Mouse (Mus musculus): ENCODE results near the gene Tmem176b. TPM values are rescaled to one million over a fixed set of nuclear protein-coding genes. Genes with fewer than 3 reads are reported as not detected.
A peak's percentile ranks its signal among the peaks of the same experiment; 100 is the strongest.
"Not testable (repeated sequence)": the region's sequence is repeated elsewhere in the genome, so short reads cannot be mapped to it uniquely, and the experiment has no call there.

Tmem176b gene
- polyA plus RNA-seq, 1 experiment from 2014 or later, result 2,760 TPM

DNA sequence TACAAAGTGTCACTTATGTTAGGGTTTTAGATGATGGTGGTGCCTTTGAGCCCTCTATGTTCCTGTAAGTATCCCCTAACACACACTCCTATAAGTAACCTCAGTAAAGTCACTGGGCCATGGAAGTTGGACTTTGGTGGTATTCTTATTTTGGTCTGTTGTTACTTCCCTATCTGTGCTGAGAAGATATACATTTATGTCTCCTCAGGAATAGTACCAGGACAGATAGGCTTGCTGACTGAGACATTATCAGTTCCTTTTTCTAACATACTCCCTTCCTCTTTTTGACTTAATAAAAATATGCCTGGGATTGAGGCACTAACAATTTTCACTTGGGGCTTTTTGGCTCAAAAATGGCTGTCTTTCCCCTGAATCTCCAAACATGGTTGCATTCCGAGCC lies 8.9 kb downstream of the Tmem176b start:
- H3K27me3 ChIP-seq, result no peaks in the 10 kb centered on the region
- ChIA-PET CTCF (no interaction called here), POLR2A (interaction anchor here (2.1 to 5.0 kb wide), 2 partner anchors 8 to 10 kb away, joined by 8 to 34 read pairs; partner anchors contain the start of genes Tmem176a and Tmem176b)
- no peak for DNase-seq (ENCODE audit: low read depth, low spot score)
- TF ChIP-seq CTCF (IDR thresholded peaks at IDR 0.05), result no peak
- in situ Hi-C loops (cut with MboI; ENCODE audit: low pct_unique_long_range_greater_than_20kb), result no loop called here
- ATAC-seq, result no peak

- in situ Hi-C loops (cut with MboI; ENCODE audit: low pct_unique_long_range_greater_than_20kb), result no loop called here
- no peak for ATAC-seq
- POLR2A ChIA-PET, result interaction anchor here (1.4 to 5.0 kb wide), 2 partner anchors 9 to 11 kb away, joined by 4 to 34 read pairs; partner anchors contain the start of genes Tmem176a and Tmem176b
- no peaks in the 10 kb centered on the region for H3K27me3 ChIP-seq
- CTCF ChIA-PET, result interaction anchor here (1.2 kb wide), 1 partner anchor 10 kb away, joined by 3 read pairs; the partner anchor contains the start of gene Tmem176b
- no peak for TF ChIP-seq CTCF (IDR thresholded peaks at IDR 0.05)
- no peak for DNase-seq (ENCODE audit: low read depth, low spot score)
Observed at GRCm38 (mm10) chr6:48831141-48831540, 10.2 kb downstream of the Tmem176b start.

GRCm38 (mm10) chr6:48830241-48830640 lies 11.1 kb downstream of the Tmem176b start:
- DNase-seq (ENCODE audit: low read depth, low spot score) (no peak), ATAC-seq (no peak)
- no peaks in the 10 kb centered on the region for H3K27me3 ChIP-seq
- POLR2A ChIA-PET, result interaction anchor here (0.6 to 5.0 kb wide), 8 partner anchors 9 to 938 kb away, joined by 3 to 34 read pairs (median 4); partner anchors contain the start of genes Tmem176a and Tmem176b
- TF ChIP-seq CTCF (IDR thresholded peaks at IDR 0.05), result no peak
- CTCF ChIA-PET, result interaction anchor here (1.2 to 1.4 kb wide), 3 partner anchors 11 to 14 kb away, joined by 3 to 5 read pairs (median 4); partner anchors contain the start of genes Tmem176a and Tmem176b
- in situ Hi-C loops (cut with MboI; ENCODE audit: low pct_unique_long_range_greater_than_20kb), result no loop called here

DNA sequence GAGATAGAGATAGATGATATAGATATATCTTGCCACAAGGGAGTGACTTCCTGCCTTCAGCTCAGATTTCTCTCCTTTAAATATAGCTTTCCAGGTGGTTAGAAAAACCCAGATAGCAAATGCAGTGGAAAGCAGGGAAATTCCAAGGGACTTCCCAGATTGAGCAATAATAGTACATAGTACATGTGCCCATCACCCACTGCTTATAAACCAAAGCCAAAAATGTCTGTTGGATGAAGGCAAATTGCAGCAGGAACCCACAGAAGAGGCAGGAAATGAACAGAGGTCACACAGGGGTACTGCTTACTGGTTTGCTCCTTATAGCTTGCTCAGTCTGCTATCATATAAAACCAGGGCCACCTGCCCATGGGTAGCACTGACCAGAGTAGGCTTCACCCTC lies 11.6 kb downstream of the Tmem176b start:
- no peak for TF ChIP-seq CTCF (IDR thresholded peaks at IDR 0.05)
- ATAC-seq (peak; percentile 27), DNase-seq (ENCODE audit: low read depth, low spot score) (peak; percentile 39)
- in situ Hi-C loops (cut with MboI; ENCODE audit: low pct_unique_long_range_greater_than_20kb), result no loop called here
- ChIA-PET POLR2A (interaction anchor here (0.6 to 5.0 kb wide), 7 partner anchors 8 to 938 kb away, joined by 3 to 34 read pairs (median 4); partner anchors contain the start of genes Tmem176a and Tmem176b), CTCF (interaction anchor here (1.2 to 1.4 kb wide), 2 partner anchors 12 to 15 kb away, joined by 4 to 5 read pairs; partner anchors contain the start of genes Tmem176a and Tmem176b)
- H3K27me3 ChIP-seq, result no peaks in the 10 kb centered on the region

DNA sequence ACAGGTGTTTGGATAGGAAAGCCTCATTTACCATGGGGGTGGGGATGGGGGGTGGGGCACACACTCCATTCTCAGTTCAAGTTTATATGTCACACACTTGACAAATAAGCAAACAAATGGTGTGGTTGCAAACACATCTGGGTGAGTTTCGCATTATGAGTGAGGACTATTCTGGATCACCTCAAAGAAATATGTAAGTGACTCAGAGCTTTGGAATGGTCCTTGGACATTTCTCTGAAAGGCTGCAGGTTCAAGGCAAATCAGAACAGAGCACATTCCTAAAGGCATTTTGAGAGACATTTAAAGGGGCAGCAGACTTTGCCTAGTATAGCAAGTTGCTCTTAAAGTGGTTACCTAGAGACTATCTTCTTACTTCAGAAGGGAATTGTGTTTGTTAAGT lies 12.3 kb downstream of the Tmem176b start:
- in situ Hi-C loops (cut with MboI; ENCODE audit: low pct_unique_long_range_greater_than_20kb), result no loop called here
- no peaks in the 10 kb centered on the region for H3K27me3 ChIP-seq
- ChIA-PET CTCF (interaction anchor here (0.8 to 1.4 kb wide), 2 partner anchors 12 kb away, joined by 3 to 5 read pairs; partner anchors contain the start of genes Tmem176a and Tmem176b), POLR2A (interaction anchor here (1.7 to 5.0 kb wide), 2 partner anchors 10 to 13 kb away, joined by 5 to 34 read pairs; partner anchors contain the start of genes Tmem176a and Tmem176b)
- DNase-seq (ENCODE audit: low read depth, low spot score) (no peak), ATAC-seq (peak; percentile 81)
- TF ChIP-seq CTCF (IDR thresholded peaks at IDR 0.05), result no peak

DNA sequence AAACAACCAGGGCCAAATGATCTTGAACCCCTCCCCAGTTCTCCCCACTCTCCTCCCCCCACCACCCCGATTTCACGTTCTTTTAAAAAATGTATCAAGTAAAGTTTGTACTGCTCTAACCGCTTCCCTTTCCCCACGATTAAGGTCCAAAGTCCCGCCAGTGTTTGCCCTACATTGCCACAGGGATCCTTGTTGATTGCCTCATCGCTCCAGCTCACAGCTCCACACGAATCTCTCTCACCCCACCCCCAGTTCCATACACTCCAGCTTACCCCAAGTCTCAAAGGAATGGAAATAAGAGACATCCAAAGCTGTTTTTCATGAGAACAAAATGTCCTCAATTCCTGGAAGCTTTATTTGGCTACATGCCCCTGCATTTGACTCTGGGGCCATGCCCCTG lies 16.3 kb downstream of the Tmem176b start:
- ATAC-seq (no peak), DNase-seq (ENCODE audit: low read depth, low spot score) (no peak)
- no peak for TF ChIP-seq CTCF (IDR thresholded peaks at IDR 0.05)
- H3K27me3 ChIP-seq, result no peaks in the 10 kb centered on the region
- in situ Hi-C loops (cut with MboI; ENCODE audit: low pct_unique_long_range_greater_than_20kb), result no loop called here
- ChIA-PET POLR2A (interaction anchor here (1.3 to 1.7 kb wide), 3 partner anchors 8 to 16 kb away, joined by 3 to 8 read pairs (median 8); partner anchors contain the start of genes Tmem176a and Tmem176b), CTCF (interaction anchor here (1.2 to 14.5 kb wide), 3 partner anchors 11 to 34 kb away, joined by 3 to 112 read pairs (median 3); partner anchors contain the start of gene Tmem176b)

GRCm38 (mm10) chr6:48821991-48822785 lies 19.1 kb downstream of the Tmem176b start:
- ATAC-seq; in situ Hi-C loops (cut with MboI; ENCODE audit: low pct_unique_long_range_greater_than_20kb); H3K27me3 ChIP-seq: not testable (repeated sequence)
- ChIA-PET CTCF (interaction anchor here (1.1 to 14.5 kb wide), 2 partner anchors 19 to 36 kb away, joined by 4 to 112 read pairs; partner anchors contain the start of genes Tmem176a and Tmem176b), POLR2A (interaction anchor here (0.9 to 2.4 kb wide), 5 partner anchors 8 to 195 kb away, joined by 4 to 8 read pairs (median 7); partner anchors contain the start of genes Tmem176a and Tmem176b)
- peak; percentile 35 for DNase-seq (ENCODE audit: low read depth, low spot score)
- peak; percentile 38 for TF ChIP-seq CTCF (IDR thresholded peaks at IDR 0.05)

DNA sequence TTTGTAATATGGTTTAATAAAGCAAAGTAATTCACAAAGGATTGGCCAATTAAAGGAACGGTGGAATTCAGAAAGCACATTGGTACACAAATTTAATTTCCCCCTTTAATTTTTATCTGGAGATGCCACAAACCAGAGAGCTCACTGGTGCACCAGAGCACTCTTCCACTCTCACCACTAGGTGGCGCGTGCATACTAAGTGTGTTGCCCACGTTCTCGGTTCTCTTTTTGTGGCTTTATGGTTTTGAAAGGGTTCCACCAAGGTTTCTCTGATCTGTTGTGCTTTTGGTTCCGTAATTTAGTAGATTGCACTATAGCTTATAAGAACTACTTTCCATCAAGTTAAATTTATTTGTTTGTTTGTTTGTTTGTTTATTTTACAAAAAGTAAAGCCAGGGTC lies 23.5 kb downstream of the Tmem176b start:
- in situ Hi-C loops (cut with MboI; ENCODE audit: low pct_unique_long_range_greater_than_20kb), result loop anchor here (5.0 kb wide), 1 partner anchor 39 kb away; no protein-coding TSS in a partner anchor
- ChIA-PET CTCF (interaction anchor here (0.6 to 14.5 kb wide), 15 partner anchors 9 to 172 kb away, joined by 3 to 112 read pairs (median 4); partner anchors contain the start of genes Gimap5, Gimap8, Tmem176a and Tmem176b), POLR2A (interaction anchor here (1.2 to 2.4 kb wide), 2 partner anchors 24 to 27 kb away, joined by 3 to 12 read pairs; partner anchors contain the start of genes Tmem176a and Tmem176b)
- no peaks in the 10 kb centered on the region for H3K27me3 ChIP-seq
- TF ChIP-seq CTCF (IDR thresholded peaks at IDR 0.05), result peak; percentile 96
- no peak for DNase-seq (ENCODE audit: low read depth, low spot score)
- ATAC-seq, result no peak

DNA sequence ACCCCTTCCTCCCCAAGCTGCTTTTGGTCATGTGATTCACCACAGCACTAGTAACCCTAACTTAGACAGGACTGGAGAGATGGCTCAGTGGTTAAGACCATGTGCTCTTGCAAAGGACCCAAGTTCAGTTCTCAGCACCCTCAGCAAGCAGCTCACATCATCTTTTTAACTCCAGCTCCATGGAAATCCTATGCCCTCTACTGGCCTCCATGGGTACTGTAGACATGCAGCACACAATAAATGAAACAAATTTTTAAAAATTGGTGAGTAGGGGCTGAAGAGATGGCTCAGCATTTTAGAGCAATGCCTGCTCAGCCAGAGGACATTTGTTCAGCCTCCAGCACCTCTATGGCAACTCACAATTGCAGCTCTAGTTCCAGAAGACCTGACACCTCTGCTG lies 26.3 kb downstream of the Tmem176b start:
- ChIA-PET POLR2A (interaction anchor here (0.8 to 1.6 kb wide), 3 partner anchors 26 to 221 kb away, joined by 3 to 4 read pairs (median 3); partner anchors contain the start of genes Gm44965 and Repin1), CTCF (interaction anchor here (0.7 to 14.5 kb wide), 8 partner anchors 10 to 168 kb away, joined by 3 to 112 read pairs (median 4); partner anchors contain the start of genes Tmem176a and Tmem176b)

More for the DNA sequence above, 26.3 kb downstream of the Tmem176b start:
- DNase-seq (ENCODE audit: low read depth, low spot score) (no peak), ATAC-seq (no peak)
- H3K27me3 ChIP-seq, result no peaks in the 10 kb centered on the region
- peak; percentile 60 for TF ChIP-seq CTCF (IDR thresholded peaks at IDR 0.05)
- in situ Hi-C loops (cut with MboI; ENCODE audit: low pct_unique_long_range_greater_than_20kb), result loop anchor here (5.0 kb wide), 1 partner anchor 42 kb away; no protein-coding TSS in a partner anchor
